Mouse (Mus musculus) lung, postnatal 0 days (tissue): Measurements from ENCODE around the gene Sdhaf4.

Source experiments
- CTCF ChIP-seq: IDR thresholded peaks from 2 replicates; pipeline ENCODE4 v1.5.1; 2016; ENCODE audit warnings: antibody characterized with exemption, mild to moderate bottlenecking
- EP300 ChIP-seq: IDR thresholded peaks from 2 replicates; pipeline ENCODE4 v1.6.1; 2016; ENCODE audit warnings: antibody characterized with exemption, mild to moderate bottlenecking, control low read depth

GRCm38 (mm10) chr1:23948778-23949699 lies 56.4 kb downstream of the Sdhaf4 start:
- TF ChIP-seq EP300, result no peak
- TF ChIP-seq CTCF, result no peak
